Mouse (Mus musculus) CH12.LX (cell line): ENCODE results near the gene Gm38392. TPM values are rescaled to one million over a fixed set of nuclear protein-coding genes. Genes with fewer than 3 reads are reported as not detected.

ENCODE experiments used
- DNase-seq: peaks from one replicate; pipeline ENCODE4 v3.0.0-alpha.2; 2013; ENCODE audit errors: extremely low read depth
- H3K27ac ChIP-seq: 2 replicates; pipeline ENCODE4 v1.5.1; 2012; ENCODE audit warnings: low read depth, mild to moderate bottlenecking, control low read depth, moderate library complexity; ENCODE audit not compliant: insufficient read depth
- H3K27me3 ChIP-seq: replicated peaks from 2 replicates; pipeline ENCODE3; 2012; ENCODE audit warnings: inconsistent platforms
- H3K36me3 ChIP-seq, 2 experiments: replicated peaks in 1 of 2; 2 replicates each; pipeline versions ENCODE3 to v1.6.1; 2012; ENCODE audit warnings: inconsistent platforms in 1 of 2, low read length in 1 of 2, mild to moderate bottlenecking in 1 of 2, mixed read lengths in 1 of 2, moderate library complexity in 1 of 2; ENCODE audit not compliant: control insufficient read depth in 1 of 2, insufficient read depth in 1 of 2
- H3K4me1 ChIP-seq, 2 experiments: 2 replicates each; pipeline ENCODE4 v1.6.1; 2012; ENCODE audit warnings: inconsistent platforms in 1 of 2, moderate library complexity in 1 of 2; ENCODE audit not compliant: insufficient read depth in 2 of 2, control insufficient read depth in 1 of 2
- H3K4me2 ChIP-seq: 2 replicates; pipeline ENCODE4 v1.6.1; 2012; ENCODE audit warnings: low read depth, mild to moderate bottlenecking, control low read depth; ENCODE audit not compliant: poor library complexity, insufficient read depth, severe bottlenecking
- H3K4me3 ChIP-seq, 3 experiments: fragments of 150-350 bp in 1 of 3; sonication (generic) in 1 of 3; replicated peaks in 1 of 3; 2 replicates each; pipeline versions ENCODE3 to v1.5.1; 2011 to 2012; ENCODE audit warnings: low read depth in 2 of 3, low read length in 2 of 3, mild to moderate bottlenecking in 2 of 3, moderate library complexity in 2 of 3, control low read depth in 1 of 3, improper control_type of control experiment in 1 of 3, inconsistent platforms in 1 of 3, mixed read lengths in 1 of 3; ENCODE audit not compliant: poor library complexity in 1 of 3
- H3K79me2 ChIP-seq: replicated peaks from 2 replicates; pipeline ENCODE4 v1.6.1; 2012; ENCODE audit warnings: mild to moderate bottlenecking, moderate library complexity; ENCODE audit not compliant: control insufficient read depth, poor library complexity, insufficient read depth, severe bottlenecking; ENCODE audit errors: extremely low read depth
- H3K9ac ChIP-seq: 2 replicates; pipeline ENCODE4 v1.6.1; 2012; ENCODE audit warnings: low read depth, mild to moderate bottlenecking, control low read depth, moderate library complexity; ENCODE audit not compliant: insufficient read depth
- H3K9me3 ChIP-seq: replicated peaks from 2 replicates; pipeline ENCODE3; 2012; ENCODE audit warnings: low read length, inconsistent platforms, mixed read lengths
- CHD1 ChIP-seq: IDR thresholded peaks from 2 replicates; pipeline ENCODE4 v1.6.1; 2012; ENCODE audit warnings: low read depth, low read length, improper control_type of control experiment, inconsistent platforms
- CHD2 ChIP-seq: IDR thresholded peaks from 2 replicates; pipeline ENCODE4 v1.6.1; 2011; ENCODE audit warnings: low read length, improper control_type of control experiment
- E2F4 ChIP-seq: IDR thresholded peaks from 2 replicates; pipeline ENCODE4 v1.6.1; 2011; ENCODE audit warnings: low read depth, low read length, improper control_type of control experiment; ENCODE audit not compliant: insufficient replicate concordance
- ELF1 ChIP-seq: IDR thresholded peaks from 2 replicates; pipeline ENCODE4 v1.6.1; 2014; ENCODE audit warnings: low read depth, mild to moderate bottlenecking, inconsistent platforms, low read length, improper control_type of control experiment
- ETS1 ChIP-seq: conservative IDR thresholded peaks from 2 replicates; pipeline ENCODE4 v1.6.1; 2012; ENCODE audit warnings: low read depth, mild to moderate bottlenecking, inconsistent platforms, low read length, improper control_type of control experiment, moderate library complexity
- GABPA ChIP-seq: IDR thresholded peaks from 2 replicates; pipeline ENCODE4 v1.6.1; 2012; ENCODE audit warnings: low read depth, low read length, improper control_type of control experiment, inconsistent platforms; ENCODE audit not compliant: insufficient replicate concordance
- HCFC1 ChIP-seq: IDR thresholded peaks from 2 replicates; pipeline ENCODE4 v1.6.1; 2012; ENCODE audit warnings: low read depth, mild to moderate bottlenecking, inconsistent platforms, low read length, improper control_type of control experiment
- MAFK ChIP-seq: IDR thresholded peaks from 2 replicates; pipeline ENCODE4 v1.6.1; 2011; ENCODE audit warnings: low read length, improper control_type of control experiment; ENCODE audit not compliant: insufficient replicate concordance
- MEF2A ChIP-seq: IDR thresholded peaks from 2 replicates; pipeline ENCODE4 v1.6.1; 2014; ENCODE audit warnings: low read depth, mild to moderate bottlenecking, inconsistent platforms, low read length, improper control_type of control experiment, borderline replicate concordance
- MYC ChIP-seq: IDR thresholded peaks from 2 replicates; pipeline ENCODE4 v1.6.1; 2011; ENCODE audit warnings: low read depth, mild to moderate bottlenecking, improper control_type of control experiment, low read length
- NRF1 ChIP-seq: IDR thresholded peaks from 2 replicates; pipeline ENCODE4 v1.6.1; 2014; ENCODE audit warnings: low read depth, mild to moderate bottlenecking, inconsistent platforms, low read length, improper control_type of control experiment, moderate library complexity
- POLR2A ChIP-seq: IDR thresholded peaks from 2 replicates; pipeline ENCODE4 v1.6.1; 2011; ENCODE audit warnings: low read depth, mild to moderate bottlenecking, improper control_type of control experiment, low read length
- POLR2AphosphoS2 ChIP-seq: IDR thresholded peaks from 2 replicates; pipeline ENCODE4 v1.6.1; 2011; ENCODE audit warnings: low read depth, low read length, improper control_type of control experiment
- RAD21 ChIP-seq: IDR thresholded peaks from 2 replicates; pipeline ENCODE4 v1.6.1; 2011; ENCODE audit warnings: low read depth, mild to moderate bottlenecking, low read length, improper control_type of control experiment, moderate library complexity
- SIN3A ChIP-seq: IDR thresholded peaks from 2 replicates; pipeline ENCODE4 v1.6.1; 2012; ENCODE audit warnings: low read length, improper control_type of control experiment, inconsistent platforms
- TBP ChIP-seq: conservative IDR thresholded peaks from 2 replicates; pipeline ENCODE4 v1.6.1; 2011; ENCODE audit warnings: low read depth, low read length, improper control_type of control experiment
- UBTF ChIP-seq: IDR thresholded peaks from 2 replicates; pipeline ENCODE4 v1.6.1; 2012; ENCODE audit warnings: low read depth, mild to moderate bottlenecking, inconsistent platforms, low read length, improper control_type of control experiment, moderate library complexity
- USF1 ChIP-seq: IDR thresholded peaks from 2 replicates; pipeline ENCODE4 v1.6.1; 2014; ENCODE audit warnings: low read depth, mild to moderate bottlenecking, inconsistent platforms, low read length, improper control_type of control experiment
- USF2 ChIP-seq: conservative IDR thresholded peaks from 2 replicates; pipeline ENCODE4 v1.6.1; 2011; ENCODE audit warnings: low read depth, low read length, improper control_type of control experiment
- ZC3H11A ChIP-seq: IDR thresholded peaks from 2 replicates; pipeline ENCODE4 v1.6.1; 2012; ENCODE audit warnings: low read depth, mild to moderate bottlenecking, inconsistent platforms, low read length, improper control_type of control experiment
- ZKSCAN1 ChIP-seq: IDR thresholded peaks from 2 replicates; pipeline ENCODE4 v1.6.1; 2012; ENCODE audit warnings: low read depth, inconsistent platforms, low read length, improper control_type of control experiment, borderline replicate concordance
- dilution Hi-C: fragments of 300-500 bp; cut with MboI; formaldehyde crosslinking; loops from 2 replicates; pipeline ENCODE4 v1.14.3; 2020; ENCODE audit warnings: low sequenced_read_pairs; ENCODE audit not compliant: extremely low pct_unique_long_range_greater_than_20kb, extremely low pct_ligation_motif_present
- in situ Hi-C: fragments of 300-500 bp; cut with MboI; formaldehyde crosslinking; loops from 3 replicates; pipeline ENCODE4 v1.14.3; 2019; ENCODE audit warnings: low sequenced_read_pairs, low pct_ligation_motif_present, low pct_unique_long_range_greater_than_20kb, mixed read lengths
- polyA plus RNA-seq: library from polyadenylated mRNA; unstranded; fragments of >175 nt; gene quantifications from 2 replicates; pipeline ENCODE4 v1.2.1, GENCODE M21; 2012; ENCODE audit warnings: low read depth; ENCODE audit not compliant: insufficient read length
- total RNA-seq, 2 experiments: library from RNA; depleted of rRNA; stranded (reverse); fragments of 300-350 nt in 1 of 2; fragments of >200 nt in 1 of 2; gene quantifications; 2 replicates each; pipeline ENCODE4 v1.2.3; 2012 to 2014

Gene Gm38392
- total and polyA plus RNA-seq, 3 experiments: not detected

DNA sequence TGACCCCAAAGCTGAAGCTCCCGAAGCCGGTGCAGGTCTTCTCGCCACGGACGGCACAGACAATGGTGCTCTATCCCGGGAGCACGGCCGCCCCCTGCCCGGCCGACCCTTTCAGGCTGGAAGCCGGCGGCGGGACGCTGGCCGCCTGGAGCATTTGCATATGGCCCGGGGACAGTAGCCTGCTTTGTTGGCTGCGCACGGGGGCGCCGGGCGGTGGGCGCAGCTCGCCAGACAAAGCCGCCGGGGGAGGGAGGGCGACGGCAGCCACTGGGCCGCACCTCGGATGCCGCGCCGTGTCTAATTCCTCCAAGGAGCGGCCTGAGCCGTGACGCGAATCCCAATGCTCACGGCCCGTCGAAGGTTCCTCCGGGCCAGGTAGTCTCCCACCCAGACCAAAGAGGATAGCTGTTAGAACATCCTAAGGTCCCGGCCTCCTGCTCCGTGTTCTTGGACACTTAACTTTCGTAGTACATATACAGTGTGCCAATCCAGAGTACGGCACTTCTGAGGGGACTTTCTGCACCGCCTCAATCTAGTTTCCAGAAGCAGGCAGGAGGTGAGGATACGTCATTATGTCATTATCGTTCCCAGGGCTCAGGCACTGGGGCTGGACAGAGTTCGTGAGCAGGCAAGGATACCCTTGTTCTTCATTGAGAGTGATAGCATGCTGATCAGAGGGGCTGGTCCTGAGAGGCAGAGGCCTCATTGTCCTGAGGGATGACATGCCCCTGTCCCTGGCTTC, 45.8 kb downstream of the Gm38392 start:
- Histone ChIP-seq H3K36me3 (no peaks in the 10 kb centered on the region), H3K27me3 (peaks cover 74% of the 10 kb centered on the region), H3K4me2 (no peak overlapping the region), H3K9me3 (no peaks in the 10 kb centered on the region), H3K27ac (no peak overlapping the region), H3K4me1 (peaks cover 8 to 29% of the 10 kb centered on the region in 2 experiments), H3K4me3 (no peak overlapping the region), H3K9ac (no peak overlapping the region), H3K79me2 (no peaks in the 10 kb centered on the region)
- in situ Hi-C loops: loop anchor here (5.0 kb wide), 1 partner anchor 49 kb away; no protein-coding TSS in a partner anchor
- no peak for DNase-seq
- dilution Hi-C loops: no loop called here
- TF ChIP-seq RAD21: no peak
- TF ChIP-seq CHD1: no peak
- TF ChIP-seq USF2: no peak
- TF ChIP-seq MEF2A: no peak
- no peak for TF ChIP-seq CHD2
- no peak for TF ChIP-seq MYC
- no peak for TF ChIP-seq ZKSCAN1
- no peak for TF ChIP-seq E2F4
- no peak for TF ChIP-seq POLR2A
- no peak for TF ChIP-seq TBP
- no peak for TF ChIP-seq GABPA
- TF ChIP-seq ELF1: no peak
- no peak for TF ChIP-seq NRF1
- no peak for TF ChIP-seq ZC3H11A

DNA sequence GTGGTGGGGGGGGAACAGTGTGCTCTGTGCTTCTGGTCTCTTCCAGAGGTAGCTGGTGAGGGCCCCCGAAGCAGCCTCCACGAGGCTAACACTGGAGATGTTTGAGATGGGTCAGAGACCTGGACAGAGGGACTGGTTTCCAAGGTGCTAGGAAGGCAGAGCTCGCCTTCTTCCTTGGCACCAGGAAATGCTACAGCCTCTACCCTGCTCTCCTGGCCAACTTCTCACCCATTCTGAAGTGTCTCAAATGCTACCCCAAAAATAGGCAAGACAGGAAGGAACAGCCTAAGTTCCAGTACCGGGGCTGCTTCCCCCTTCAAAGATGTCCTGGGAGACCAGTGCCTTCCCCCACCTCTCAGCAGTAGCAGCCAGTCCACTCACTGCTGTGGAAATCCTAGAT, 47.6 kb downstream of the Gm38392 start:
- DNase-seq: no peak
- H3K79me2 ChIP-seq: no peaks in the 10 kb centered on the region
- H3K27me3 ChIP-seq: peaks cover 61% of the 10 kb centered on the region
- H3K9me3 ChIP-seq: no peaks in the 10 kb centered on the region
- no peak overlapping the region for H3K27ac ChIP-seq
- H3K4me2 ChIP-seq: no peak overlapping the region
- dilution Hi-C loops (no loop called here), in situ Hi-C loops (no loop called here)
- H3K4me3 ChIP-seq: no peak overlapping the region
- H3K9ac ChIP-seq: no peak overlapping the region
- no peaks in the 10 kb centered on the region for H3K36me3 ChIP-seq
- peaks cover 13 to 42% of the 10 kb centered on the region in 2 experiments for H3K4me1 ChIP-seq
- TF ChIP-seq USF1: no peak
- no peak for TF ChIP-seq POLR2AphosphoS2
- no peak for TF ChIP-seq UBTF
- TF ChIP-seq ETS1: no peak
- TF ChIP-seq HCFC1: no peak
- no peak for TF ChIP-seq SIN3A
- TF ChIP-seq GABPA: no peak
- TF ChIP-seq POLR2A: no peak
- no peak for TF ChIP-seq MAFK
